Mouse (Mus musculus): ENCODE data around the gene Slc22a18.

- TF ChIP-seq PAX5 (IDR thresholded peaks at IDR 0.05; ENCODE audit: low read length): no peak
- TF ChIP-seq POLR2A (IDR thresholded peaks at IDR 0.05; ENCODE audit: low read depth, low read length): no peak
- TF ChIP-seq CTCF (conservative IDR thresholded peaks at IDR 0.05 in 1 of 2, IDR thresholded peaks at IDR 0.05 in 1 of 2; ENCODE audit: low read depth in 2 of 2, low read length in 2 of 2): no peak
- TF ChIP-seq JUND (conservative IDR thresholded peaks at IDR 0.05; ENCODE audit: low read depth, low read length): no peak
- TF ChIP-seq ELF1 (IDR thresholded peaks at IDR 0.05; ENCODE audit: low read depth, low read length): no peak
These were observed 65.1 kb downstream of the Slc22a18 start for GRCm38 (mm10) chr7:143538671-143539070.
